Mouse (Mus musculus): ENCODE results near the gene Ears2.
"Not testable (repeated sequence)": the region's sequence is repeated elsewhere in the genome, so short reads cannot be mapped to it uniquely, and the experiment has no call there.

Ears2 gene

GRCm38 (mm10) chr7:122066945-122067516, at the start of gene Ears2, which contains the start of gene Ubfd1:
TSS of gene Ears2 (minus strand) at chr7:122067263.
TSS of gene Ubfd1 (plus strand) at chr7:122067175.
- DNase-seq (ENCODE audit: low spot score in 2 of 2): peak; percentile 90 to 94

DNA sequence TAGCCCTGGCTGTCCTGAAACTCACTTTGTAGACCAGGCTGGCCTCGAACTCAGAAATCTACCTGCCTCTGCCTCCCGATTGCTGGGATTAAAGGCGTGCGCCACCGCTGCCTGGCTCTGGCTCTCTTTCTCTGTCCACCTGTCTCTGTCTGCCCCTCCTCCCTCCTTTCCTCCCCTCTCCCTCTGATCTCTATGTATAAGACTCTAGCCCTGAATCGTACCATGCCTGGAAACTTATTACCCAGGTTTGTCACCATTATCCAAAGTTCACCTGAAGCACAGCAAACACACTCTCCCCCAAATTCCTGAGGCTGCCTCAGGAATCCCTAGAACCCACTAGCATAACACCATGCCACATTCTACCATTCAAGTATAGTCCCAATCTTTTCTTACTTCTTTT, 41.1 kb upstream of the Ears2 start:
- DNase-seq (ENCODE audit: low spot score in 2 of 2): no peak

GRCm38 (mm10) chr7:122101747-122102244, 34.7 kb upstream of the Ears2 start, which contains the start of gene Ndufab1:
TSS of gene Ndufab1 (minus strand) at chr7:122101886.
- DNase-seq (ENCODE audit: low spot score in 2 of 2): peak; percentile 85

DNA sequence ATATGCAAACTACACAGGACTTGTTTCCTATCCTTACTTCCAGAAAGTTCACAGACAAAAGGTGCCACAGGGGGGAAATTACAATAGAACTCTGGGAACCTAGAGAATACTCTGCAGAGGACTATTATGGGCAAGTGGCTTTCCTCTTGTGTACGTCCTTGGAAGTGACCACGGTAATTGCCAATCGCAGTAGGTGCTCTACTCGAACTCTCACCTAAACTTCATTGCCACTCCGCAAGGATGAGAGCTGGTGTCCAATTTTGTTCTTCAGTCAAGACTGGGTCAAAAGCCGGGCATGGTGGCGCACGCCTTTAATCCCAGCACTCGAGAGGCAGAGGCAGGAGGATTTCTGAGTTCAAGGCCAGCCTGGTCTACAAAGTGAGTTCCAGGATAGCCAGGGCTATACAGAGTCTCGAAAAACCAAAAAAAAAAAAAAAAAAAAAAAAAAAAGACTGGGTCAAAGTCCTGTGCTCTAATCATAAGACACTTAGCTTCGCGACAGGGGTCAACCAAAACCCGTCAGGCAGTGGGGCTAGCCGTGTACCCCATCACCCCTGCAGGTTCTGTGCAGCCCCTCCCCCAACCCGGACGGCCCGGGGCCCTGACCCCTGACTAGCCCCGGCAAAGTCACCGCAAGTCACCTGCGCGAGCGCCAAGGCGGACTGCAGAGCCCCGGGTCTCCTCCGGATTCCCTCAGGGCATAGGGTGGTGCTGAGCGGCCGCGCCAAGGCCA, 34.1 kb upstream of the Ears2 start:
- DNase-seq (ENCODE audit: low spot score in 2 of 2): not testable (repeated sequence)

- DNase-seq (ENCODE audit: low spot score in 2 of 2): peak; percentile 32 to 33
These were observed 32.2 kb upstream of the Ears2 start for GRCm38 (mm10) chr7:122099222-122099621.

DNA sequence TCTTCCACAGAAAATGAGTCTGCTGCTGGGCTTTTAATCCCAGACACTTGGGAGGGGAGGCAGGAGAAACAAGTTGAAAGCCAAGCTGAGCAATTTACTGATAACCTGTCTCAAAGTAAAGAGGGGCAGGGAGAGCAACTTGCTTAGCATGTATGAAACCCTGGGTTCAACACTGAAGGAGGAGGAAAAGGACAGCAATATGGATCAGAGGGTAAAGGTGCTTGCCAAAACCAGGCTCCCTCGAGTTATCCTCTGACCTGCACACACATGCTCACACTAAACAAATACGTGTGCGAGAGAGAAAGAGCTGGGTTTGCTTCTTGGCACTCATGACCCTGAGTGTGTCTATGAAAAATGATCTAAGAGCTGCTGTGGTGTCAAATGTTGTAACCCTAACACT, 30.9 kb upstream of the Ears2 start:
- DNase-seq (ENCODE audit: low spot score in 2 of 2): no peak

- peak; percentile 14 to 38 for DNase-seq (ENCODE audit: low spot score in 2 of 2)
These were observed 27.7 kb upstream of the Ears2 start for GRCm38 (mm10) chr7:122094564-122095330.

DNA sequence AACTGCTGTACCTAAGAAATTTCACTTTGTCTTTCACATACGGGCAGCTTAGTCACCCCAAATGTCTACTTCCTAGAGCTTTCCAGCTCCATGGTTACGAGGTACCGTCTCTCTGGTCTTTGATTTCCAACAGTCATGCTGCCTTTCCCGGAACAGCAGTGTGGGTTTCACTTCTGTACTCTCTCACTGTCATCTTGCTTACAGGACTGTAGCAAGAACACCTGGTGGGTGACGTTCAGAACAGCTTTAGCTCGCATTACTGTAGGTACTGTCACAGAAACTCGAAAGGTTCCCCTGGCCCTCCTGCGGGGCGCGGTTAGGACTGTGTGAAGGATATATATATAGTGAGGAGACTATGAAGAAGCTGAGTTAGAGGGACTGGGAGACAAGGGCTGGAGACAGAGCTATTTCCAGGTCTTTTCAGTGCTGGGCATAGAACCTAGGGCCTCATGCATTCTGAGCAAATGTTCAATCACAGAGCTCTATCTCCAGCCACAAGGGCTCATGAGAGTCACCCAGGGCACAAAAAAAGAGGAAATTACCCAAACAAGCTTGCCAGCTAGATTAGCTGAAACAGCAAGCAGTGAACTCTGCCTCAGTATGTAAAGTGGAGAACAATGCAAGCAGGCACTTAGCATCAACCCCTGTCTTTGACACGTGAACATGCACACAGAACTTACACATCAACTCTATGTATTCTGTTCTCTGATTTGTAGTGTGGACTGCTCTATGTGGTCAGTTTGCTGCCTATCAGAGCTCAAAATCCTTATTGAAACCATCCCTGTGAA, 20.3 kb upstream of the Ears2 start:
- peak; percentile 41 to 47 for DNase-seq (ENCODE audit: low spot score in 2 of 2)

- no peak for DNase-seq (ENCODE audit: low spot score in 2 of 2)
These were observed 14.0 kb upstream of the Ears2 start for GRCm38 (mm10) chr7:122081071-122081470.

DNA sequence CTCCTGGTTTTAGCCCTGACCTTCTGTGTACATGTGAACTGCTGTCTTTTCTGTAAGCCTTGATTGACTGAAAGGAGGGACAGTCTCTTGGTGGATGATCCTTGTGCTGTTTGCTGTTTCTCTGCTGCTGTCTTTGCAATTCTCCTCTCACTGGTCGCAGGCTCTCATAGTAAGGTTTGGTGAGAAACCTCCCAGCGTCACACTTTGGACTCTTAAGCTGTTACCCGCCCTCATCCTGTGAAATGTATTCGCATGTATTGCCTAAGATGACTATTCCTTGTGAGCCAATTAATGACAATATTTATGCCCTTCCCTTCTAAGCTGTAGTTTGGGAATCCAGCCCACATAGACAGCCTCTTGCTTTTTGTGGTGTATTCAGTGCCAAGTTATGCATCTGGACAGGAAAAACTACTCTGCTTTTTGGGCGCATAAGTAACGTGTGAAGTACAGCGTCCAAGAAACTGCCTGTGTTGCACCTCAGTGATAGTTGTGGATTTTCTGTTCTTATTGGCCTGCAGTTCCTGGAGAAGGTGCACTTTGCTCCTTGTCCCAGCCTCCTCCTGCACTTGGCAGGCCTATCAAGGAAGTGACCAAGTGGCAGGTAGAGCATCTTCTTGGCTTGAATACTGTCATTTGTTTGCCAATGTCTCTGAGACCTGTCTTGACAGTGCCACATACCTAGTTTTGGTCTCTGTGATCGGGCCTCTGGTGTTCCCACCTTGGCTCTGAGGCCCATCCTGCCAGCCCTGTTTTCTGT, 12.9 kb upstream of the Ears2 start:
- no peak for DNase-seq (ENCODE audit: low spot score in 2 of 2)

- DNase-seq (ENCODE audit: low spot score in 2 of 2): no peak
These were observed 7.3 kb upstream of the Ears2 start for GRCm38 (mm10) chr7:122074374-122074773.

- DNase-seq (ENCODE audit: low spot score in 2 of 2): peak in 1 of 2 experiments; percentile 2
These were observed 686 bp upstream of the Ears2 start for GRCm38 (mm10) chr7:122067517-122068381.

DNA sequence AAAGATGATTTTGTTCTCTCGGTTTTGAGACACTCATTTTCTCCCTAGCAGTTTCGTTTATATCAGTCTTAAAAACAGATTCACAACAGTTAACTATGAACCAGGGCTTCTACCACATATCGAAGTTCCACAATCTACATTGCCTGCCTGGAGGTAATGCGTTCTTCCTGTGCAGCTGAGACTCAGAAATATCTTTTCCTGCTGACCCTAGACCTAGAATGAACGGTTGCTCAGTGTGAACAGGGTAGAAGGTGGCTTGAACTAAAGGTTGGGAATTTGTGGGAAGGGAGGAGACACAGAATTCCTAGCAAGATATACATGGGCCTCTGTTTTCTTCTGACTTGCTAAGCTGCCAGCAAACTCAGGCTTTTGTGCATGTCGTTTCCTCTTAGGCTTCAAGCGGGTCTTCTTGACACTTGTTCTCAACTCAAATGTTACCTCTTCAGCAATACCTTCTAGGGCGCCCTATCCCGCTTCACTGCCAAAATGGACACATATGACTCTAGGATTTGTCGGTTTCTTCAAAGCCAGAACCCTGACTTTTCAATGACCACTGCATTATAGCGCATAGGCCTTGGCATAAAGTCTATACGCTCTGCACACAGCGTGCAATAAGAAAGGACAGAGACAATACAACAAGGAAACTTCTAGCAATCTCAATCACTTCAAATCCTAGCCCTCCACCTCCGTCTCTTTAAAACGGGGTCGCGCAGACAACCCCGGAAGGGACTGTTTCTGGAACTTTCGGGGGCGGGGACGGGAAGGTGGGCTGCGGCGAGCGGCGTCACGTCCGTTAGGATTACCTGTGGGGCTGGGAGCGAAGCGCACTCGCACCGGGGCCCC, 740 bp downstream of the Ears2 start:
- peak in 1 of 2 experiments; percentile 6 for DNase-seq (ENCODE audit: low spot score in 2 of 2)

- DNase-seq (ENCODE audit: low spot score in 2 of 2): no peak
These were observed 1.4 kb downstream of the Ears2 start for GRCm38 (mm10) chr7:122065656-122066055.

DNA sequence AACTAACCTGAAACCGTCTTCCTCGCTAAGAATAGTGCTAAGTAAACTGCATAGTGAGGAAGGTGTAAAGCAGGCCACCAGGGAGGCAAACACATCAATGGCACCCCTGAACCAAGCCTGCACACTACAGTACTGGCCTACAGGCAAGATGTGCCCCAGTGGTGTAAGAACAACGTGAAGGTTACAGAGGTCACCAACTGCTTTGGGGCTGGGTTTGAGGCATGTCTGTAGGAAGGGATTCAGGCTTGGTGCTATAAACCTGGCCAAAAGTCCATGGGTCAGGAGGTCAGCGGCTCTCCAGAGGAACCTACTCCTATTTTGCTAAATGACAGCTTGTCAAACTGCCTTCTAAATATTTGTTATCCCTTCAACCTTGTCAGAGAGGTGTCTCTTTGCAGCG, 10.4 kb downstream of the Ears2 start:
- DNase-seq (ENCODE audit: low spot score in 2 of 2): no peak

DNA sequence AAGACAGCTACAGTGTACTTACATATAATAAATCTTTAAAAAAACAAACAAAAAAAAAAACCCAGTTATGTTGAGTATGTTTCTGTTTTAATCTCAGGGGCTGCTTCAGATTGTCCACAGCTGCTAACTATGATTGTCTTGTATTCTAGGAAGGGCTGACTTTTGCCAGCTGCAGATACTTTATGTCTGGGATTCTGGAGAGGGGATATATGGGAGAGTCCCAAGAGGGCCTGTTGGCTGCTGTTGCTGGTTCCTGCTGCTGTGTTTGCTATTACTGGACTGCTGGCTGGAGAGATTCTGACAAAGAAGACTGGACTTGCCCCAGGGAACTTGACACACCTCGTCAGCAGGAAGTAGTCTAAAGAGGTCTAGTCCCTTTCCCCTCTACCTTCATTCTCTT, 16.2 kb downstream of the Ears2 start:
- DNase-seq (ENCODE audit: low spot score in 2 of 2): no peak

DNA sequence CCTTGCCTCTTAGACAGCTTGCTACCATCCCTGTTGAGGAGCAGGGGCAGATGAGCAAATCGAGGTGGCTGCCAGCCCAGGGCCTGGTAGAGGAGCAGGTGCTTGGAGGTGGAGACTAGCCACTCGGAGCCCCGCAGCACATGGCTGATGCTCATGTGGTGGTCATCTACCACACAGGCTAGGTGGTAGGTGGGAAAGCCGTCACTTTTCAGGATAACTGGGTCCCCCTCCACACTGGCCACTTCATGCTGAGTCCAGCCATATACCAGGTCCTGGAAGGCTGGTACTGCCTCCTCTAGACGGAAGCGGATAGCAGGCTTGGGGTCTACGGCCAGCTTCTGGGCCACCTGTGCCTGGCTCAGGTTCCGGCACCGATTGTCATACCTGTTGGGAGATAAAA, 18.9 kb downstream of the Ears2 start:
- DNase-seq (ENCODE audit: low spot score in 2 of 2): no peak

GRCm38 (mm10) chr7:122046813-122047212, 20.2 kb downstream of the Ears2 start:
- DNase-seq (ENCODE audit: low spot score in 2 of 2): no peak

DNA sequence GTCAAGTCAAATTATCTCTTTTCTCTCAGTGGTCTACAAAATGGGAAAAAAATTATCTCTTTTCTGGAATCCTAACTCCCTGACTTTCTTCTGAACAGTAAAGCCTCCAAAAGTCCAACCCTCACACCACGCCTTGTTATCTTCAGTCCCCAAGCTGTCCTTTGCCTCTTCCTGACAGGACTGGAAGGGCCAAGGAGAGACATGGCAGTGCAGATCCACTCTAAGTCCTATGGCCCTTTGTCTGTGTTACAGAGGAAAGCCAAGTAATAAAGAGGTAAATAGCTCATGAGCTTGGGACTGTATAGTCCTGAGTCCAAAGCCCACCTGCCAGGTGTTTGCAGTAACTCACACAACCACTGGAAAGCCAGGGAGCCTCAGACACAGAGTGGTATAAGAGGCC, 21.4 kb downstream of the Ears2 start:
- DNase-seq (ENCODE audit: low spot score in 2 of 2): no peak
